Mouse (Mus musculus) right cerebral cortex, postnatal 14 days (tissue): ENCODE measurements around the gene Dhx57.
"Not testable (repeated sequence)": the region's sequence is repeated elsewhere in the genome, so short reads cannot be mapped to it uniquely, and the experiment has no call there.

Source experiments
- DNase-seq: peaks from one replicate; pipeline ENCODE4 v3.0.0; 2022

Dhx57 gene

DNA sequence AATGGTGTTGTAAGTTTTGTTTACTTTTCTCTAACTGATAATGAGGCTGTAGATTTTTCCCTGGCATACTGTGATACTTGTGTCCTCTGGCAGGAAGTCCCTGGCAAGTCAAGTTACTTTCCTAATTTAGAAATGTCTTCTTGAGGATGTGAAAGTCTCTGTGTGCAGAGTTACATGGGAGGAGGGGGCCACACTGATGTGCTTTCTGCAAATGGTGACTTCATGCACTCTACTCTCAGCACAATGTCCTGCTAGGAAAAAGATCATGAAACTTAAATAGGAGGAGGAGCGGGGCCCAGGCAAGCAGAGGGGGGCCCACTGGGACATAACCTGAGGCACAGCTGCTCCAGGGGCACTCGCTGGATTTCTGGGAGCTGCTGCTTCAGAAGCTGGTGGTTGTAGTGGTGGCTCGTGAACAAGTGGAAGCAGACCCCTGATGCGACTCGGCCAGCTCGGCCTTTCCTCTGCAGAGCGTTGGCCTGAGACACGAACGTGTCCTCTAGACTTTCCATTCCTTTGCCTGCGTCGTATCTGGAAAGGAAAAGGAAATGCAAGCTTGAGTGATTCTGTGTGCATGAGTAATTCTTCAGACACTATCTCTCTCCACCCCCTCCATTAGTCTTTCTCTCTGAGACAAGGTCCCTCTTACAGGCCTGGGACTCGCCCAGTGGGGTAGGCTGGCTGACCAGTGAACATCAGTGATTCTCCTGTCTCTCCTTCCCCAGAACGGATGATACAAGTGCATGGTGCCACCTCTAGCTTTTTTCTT, 37.3 kb downstream of the Dhx57 start:
- DNase-seq = no peak

DNA sequence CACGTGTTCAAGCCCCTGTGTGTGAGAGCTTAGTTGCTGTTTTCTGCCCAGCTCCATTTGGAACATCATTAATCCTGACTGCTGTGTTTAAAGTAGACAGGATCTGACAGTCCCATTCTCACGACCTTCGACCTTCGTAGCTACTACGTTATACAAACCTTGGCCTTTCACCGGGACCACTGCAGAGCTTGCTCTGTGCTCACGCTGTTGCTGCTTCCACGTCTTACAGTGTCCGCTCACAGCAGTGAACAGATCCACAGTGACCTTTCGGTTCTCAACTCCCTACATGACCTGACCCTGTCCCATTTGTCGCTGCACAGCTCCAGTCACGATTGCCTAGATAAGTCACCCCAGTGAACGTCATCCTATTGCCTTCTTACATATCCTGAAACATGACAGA, 47.2 kb downstream of the Dhx57 start:
- DNase-seq = no peak

DNA sequence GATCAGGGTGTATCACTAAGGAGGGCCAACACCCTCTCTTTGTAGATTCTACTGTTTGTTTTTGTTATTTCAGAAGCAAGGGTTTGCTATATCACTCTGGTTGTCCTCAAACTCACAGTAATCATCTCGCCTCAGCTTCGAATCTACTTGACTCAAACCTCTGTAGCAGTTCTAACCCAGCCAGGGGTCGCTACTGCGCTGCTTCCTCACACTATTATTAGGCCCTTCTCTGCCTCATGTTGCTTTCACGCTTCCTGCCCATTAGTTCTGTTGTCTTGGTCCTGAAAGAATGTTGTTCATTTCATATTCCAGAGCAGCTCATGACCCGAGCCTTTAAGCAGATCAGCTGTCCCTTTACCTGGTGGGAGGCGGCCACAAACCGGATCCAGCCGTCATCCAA, 48.7 kb downstream of the Dhx57 start:
- DNase-seq = no peak

DNA sequence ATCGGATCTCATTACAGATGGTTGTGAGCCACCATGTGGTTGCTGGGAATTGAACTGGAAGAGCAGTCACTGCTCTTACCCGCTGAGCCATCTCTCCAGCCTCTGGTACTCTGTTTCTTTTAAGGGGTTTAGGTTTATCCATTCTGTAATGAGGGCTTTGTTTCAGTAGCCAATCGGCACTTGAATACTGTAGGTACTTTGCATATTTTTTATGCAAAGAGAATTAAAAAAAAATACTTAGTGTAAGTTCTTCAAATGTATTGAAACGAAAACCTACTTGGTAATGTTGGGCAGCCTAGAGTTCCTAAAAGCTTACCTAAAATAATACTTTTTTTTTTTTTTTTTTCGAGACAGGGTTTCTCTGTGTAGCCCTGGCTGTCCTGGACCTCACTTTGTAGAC, 52.8 kb downstream of the Dhx57 start:
- no peak for DNase-seq

DNA sequence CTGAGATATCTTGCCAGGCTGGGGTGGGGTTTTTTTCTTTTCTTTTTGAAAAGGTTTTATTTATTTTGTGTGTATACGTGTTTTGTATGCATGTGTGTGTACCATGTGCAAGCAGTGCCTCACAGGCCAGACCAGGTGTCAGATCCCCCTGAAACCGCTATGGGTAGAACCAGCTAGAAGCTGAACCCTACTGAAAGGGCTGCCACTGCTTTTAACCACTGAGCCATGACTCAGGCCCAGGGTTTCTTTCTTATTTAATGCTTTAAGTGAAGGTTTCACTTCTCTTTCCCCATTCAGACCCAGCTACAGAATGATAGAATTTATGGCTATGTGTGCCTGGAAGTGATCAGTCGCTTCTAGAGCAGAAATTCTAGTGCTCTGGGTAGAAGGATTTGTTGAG, 53.5 kb downstream of the Dhx57 start:
- no peak for DNase-seq

DNA sequence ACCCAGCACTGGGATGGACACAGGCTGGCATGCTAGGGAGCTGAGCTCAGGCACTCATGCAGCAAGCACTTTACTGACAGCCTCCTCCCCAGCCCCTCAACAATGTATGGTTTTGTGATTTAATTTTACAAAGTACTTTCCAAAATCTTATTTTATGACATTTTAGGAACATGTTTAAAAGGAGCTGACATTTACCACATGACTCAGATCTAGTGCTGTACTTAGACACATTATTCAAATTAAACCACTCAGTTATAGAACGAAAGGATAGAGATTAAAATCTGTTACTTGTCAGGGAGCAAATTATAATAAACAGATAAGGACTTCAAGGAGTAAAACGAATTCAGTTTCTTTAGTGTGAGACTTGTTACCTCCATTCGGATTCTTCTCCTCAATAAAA, 54.8 kb downstream of the Dhx57 start:
- DNase-seq = no peak

DNA sequence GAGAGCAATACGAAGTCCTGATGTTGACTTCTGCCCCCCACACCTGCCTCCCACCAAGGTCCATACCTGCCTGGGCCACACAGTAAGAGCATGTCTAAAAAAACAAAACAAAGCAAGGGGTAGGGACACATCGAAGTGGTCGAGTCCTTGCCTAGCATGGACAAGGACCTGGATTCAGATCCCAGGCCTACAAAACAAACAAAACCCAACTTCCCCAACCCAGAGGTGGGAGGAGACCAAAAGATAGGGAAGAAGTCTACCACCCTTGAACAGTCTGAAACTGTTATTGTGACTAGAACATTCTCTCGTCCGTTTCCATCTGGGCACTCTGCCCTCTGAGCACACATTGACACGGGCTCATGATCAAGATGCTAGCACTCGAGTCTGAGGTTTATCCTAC, 55.9 kb downstream of the Dhx57 start:
- DNase-seq = no peak

DNA sequence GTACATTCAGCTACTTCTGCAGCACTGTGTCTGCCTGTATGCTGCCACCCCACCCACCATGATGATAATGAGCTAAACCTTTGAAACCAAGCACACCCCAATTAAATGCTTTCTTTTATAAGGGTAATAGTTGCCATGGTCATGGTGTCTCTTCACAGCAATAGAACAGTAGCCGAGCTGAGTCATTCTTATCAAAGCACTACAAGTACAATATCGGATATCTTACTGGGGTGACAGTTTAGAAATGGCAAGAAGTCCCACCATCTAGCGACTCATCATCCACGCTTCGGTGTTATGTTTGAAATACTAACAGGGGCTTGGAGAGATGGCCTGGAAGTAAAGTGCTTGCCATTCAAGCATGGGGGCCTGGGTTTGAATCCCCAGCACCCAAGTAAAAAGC, 56.4 kb downstream of the Dhx57 start:
- no peak for DNase-seq

DNA sequence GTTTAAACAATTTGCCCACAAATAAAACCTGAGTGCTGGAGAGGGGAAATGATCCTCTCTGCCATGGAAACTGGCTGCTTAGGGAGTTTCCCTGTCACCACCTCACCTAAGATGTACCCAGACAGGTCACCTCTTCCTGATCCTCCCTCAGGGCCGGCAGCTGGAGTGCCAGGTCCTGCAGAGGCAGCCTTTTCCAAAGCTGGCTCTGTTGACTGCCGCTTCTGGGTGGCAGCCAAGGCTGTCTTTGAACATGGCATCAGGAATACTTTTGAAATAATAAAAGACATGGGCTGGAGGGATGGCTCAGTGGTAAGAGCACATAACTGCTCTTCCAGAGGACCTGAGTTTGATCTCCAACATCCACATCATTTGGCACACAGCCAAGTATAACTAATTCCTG, 60.9 kb downstream of the Dhx57 start:
- DNase-seq = no peak

DNA sequence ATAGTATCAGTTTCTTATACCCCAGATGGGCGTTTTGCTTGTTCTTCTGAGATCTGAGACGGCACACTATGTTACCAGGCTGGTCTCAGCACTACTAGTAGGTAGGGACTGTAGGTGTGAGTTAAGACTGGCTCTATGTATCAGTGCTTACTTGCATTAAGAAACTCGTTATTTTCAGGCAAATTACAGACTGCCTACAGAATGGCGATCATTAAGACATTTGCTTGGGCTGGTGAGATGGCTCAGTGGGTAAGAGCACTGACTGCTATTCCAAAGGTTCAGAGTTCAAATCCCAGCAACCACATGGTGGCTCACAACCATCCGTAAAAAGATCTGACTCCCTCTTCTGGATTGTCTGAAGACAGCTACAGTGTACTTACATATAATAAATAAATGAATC, 65.1 kb downstream of the Dhx57 start:
- DNase-seq = not testable (repeated sequence)

DNA sequence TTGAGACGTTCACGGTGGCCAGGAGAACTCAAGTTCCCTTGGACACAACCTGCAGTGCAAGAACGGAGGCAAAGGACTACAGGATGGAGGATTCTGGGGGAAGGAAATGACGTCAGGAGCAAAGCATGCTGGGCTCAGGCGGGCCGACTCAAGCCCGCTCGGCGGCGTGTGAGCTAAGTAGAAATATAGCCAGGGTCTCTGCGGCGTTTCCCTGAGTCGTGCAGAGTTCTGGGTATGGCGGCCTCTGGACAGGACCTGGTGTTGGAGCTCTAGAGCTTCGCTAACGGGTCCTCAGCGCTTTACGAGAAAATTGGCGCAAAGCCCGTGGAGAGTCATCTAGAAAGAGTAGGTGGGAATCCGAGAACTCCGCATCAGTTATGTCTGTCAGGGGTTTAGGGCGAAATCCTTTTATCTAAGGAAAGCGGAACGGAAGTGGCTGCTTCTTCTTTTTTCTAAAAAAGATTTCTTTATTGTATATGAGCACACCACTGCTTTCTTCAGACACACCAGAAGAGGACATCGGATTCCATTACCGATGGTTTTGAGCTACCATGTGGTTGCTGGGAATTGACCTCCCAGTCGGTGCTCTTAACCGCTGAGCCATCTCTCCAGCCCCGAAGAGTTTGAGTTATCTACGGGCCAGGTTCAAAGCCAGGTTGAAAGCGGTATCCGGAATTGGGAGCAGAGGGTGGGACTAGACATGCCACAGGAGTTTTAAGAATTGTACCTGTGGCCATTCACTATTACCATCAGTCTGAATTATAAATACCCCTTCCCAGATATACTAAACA, 65.8 kb downstream of the Dhx57 start, which contains the start of gene Gemin6:
Gemin6 (plus strand) TSS at position 116 of the 791 bp plus-strand sequence.
- peak; percentile 76 for DNase-seq

DNA sequence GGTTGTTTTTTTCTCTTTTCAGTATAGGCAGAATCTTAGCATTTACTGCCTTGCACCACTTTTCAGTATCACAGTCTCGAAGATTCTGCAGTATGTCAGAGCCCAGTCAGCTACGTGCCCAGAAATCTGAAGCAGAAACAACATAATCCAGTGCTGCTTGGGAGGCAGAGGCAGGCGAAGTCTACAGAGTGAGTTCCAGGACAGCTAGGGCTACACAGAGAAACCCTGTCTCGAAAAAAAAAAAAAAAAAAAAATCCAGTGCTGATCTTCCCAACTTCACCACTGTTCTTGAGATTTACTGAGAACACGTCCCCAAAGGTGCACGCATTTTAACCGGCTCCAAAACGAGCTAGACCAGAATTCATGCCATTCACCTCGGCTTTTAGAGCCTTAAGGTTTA, 66.4 kb downstream of the Dhx57 start:
- no peak for DNase-seq

DNA sequence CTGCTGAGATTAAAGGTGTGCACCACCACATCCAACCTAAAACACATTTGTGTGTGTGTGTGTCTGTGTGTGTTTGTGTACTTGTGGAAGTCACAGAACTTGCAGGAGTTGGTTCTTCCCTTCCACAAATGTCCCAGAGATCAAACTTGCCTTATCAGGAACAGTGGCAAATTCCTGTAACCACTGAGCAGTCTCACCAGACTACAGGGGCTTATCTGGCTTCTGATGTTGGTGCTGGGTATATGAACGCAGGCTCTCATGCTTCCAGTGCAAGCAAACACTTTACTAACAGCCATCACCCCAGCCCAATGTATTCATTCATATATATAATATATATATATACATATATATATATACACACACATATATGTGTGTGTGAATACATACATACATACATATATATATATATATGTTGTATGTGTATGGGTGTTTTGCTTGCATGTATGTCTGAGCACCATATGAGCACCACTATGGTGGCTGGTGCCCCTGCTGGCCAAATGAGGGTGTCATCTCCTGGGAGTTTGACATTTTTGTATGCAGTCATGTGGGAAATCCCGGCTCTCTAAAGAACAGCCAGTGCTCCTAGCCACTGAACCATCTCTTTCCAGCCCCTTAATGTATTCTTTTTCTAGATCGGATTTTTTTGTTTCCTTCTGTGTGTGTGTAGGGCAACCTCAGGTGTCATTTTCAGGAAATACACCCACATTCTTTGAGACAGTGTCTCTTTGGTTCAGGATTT, 68.2 kb downstream of the Dhx57 start:
- DNase-seq = no peak

DNA sequence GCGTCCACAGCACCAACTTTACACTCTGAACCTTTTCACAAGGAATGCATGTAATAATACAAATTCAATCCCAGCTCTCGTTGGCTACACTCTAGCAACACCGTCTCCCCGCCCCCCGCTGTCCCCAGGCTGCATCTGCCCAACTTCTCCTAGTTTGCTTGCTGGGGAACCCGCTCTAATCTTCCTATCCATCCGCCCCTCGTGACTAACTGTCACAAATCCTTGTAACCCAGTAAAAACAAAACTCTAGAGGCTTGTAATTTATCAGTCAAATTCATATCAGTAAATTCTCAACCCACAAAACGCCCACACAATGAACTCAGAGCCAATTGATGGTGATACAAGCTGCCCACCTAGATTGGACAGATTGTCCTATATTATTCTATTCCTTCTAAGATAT, 69.1 kb downstream of the Dhx57 start:
- no peak for DNase-seq

DNA sequence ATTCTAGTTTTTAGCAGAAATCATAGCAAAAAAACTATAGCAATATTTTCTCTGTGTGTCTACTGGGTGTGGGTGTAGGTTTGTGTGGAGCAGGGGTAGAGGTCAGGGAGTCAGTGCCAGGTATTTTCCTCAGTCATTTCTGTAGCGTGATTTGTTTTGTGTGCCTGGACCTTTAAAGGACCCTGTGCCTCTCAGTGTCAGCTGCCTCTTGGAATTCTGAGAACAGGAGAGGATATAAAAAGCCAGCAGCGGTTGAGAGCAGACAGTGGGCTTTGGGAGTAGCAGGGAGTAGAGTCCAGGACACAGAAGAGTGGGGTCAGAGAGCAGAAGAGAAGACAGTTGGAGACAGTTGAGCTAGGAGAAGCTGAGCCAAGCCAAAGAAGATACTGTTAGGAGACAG, 70.1 kb downstream of the Dhx57 start:
- DNase-seq = no peak

DNA sequence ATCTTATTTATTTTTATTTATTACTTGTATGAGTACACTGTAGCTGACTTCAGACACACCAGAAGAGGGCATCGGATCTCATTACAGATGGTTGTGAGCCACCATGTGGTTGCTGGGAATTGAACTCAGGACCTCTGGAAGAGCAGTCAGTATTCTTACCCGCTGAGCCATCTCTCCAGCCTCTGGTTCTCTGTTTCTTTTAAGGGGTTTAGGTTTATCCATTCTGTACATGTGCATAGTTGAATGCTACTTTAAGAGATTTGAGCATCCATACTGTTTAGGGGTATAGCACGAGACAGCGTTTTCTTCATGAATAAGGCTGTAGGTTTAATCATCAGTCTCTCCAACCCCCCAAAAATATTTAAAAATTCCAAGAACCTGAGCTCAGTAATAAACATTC, 76.3 kb downstream of the Dhx57 start:
- DNase-seq = not testable (repeated sequence)

DNA sequence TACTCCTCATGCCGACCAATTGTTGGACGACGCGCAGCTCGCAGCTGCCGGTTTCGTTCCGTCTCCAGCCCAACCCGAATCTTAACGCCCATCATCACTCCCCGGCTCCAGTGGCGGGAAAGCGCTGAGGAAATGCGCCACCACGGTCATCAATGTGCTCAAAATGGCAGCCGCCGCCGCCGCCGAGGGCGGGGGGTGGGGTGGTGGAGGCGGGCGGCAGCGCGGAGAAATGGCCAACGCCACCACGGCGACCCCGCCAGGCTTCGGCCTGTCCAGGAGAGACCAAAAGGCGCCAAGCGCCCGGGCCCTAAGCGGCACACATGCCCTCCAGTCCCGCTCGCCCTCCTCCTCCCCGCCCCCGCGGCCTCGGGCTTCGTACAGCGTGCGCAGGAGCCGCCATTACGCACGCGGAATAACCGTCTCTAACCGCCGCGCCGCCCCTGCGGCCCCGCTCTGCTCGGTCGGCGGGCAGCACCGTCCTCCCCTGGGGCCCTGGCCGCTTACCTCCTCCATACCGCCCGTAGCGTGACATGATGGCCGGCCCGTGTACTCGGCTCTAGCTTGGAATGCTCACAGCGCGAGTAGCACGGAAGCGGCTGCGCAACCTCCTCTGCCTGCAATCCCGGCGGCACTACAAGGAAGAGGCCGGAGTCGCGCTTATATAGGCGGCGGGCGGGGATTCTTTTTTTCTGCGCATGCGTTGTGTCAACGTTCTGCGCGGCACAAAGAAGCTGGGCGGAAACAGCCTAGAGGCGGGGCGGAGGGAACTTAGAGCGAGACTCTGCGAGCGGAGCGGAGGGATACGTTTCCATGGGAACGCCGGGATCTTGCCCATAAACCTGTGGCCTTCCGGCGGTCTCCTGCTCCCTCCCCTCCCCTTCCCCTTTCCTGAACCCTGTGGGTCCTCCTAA, 83.3 kb downstream of the Dhx57 start, which contains the start of the genes Srsf7 and Ttc39d:
Srsf7 (minus strand) TSS at position 637 of the 911 bp plus-strand sequence.
Ttc39d (plus strand) TSS at position 790 of the 911 bp plus-strand sequence.
- DNase-seq = peak; percentile 97

DNA sequence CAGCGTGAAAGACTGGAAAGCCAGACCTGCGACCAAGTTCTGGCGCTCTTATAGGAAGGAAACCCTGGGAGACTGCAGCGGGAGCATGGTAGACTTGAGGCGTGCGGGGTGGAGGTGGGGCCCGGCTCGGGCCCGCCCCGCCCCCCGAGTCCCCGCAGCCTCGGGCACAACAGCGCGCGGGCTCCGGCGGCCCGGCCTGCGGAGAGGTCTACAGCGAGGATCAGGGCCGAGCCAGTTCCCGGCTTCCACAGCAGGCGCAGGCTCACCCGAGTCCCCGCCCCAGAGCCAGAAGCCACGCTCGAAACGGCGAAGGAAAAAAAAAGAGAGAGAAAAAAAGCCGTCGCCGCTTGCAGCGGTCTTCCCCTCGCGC, 84.0 kb downstream of the Dhx57 start:
- DNase-seq = peak; percentile 54

DNA sequence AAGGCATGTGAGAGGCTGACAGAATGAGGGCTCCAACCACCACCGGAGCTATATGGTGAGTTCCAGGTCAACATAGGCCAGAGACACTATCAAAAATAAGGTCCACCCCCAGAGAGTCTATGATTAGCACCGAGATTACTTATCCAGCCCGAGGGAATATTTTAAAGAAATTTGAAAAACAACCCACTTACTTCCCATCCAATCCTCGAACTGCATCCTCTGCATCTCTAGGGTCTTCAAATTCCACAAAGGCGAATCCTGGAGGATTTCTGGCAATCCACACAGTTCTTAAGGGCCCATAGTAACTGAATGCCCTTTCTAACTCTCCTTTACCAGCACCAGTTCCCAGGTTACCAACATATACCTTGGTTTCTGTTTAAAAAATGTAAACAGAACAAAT, 84.6 kb downstream of the Dhx57 start:
- DNase-seq = no peak

DNA sequence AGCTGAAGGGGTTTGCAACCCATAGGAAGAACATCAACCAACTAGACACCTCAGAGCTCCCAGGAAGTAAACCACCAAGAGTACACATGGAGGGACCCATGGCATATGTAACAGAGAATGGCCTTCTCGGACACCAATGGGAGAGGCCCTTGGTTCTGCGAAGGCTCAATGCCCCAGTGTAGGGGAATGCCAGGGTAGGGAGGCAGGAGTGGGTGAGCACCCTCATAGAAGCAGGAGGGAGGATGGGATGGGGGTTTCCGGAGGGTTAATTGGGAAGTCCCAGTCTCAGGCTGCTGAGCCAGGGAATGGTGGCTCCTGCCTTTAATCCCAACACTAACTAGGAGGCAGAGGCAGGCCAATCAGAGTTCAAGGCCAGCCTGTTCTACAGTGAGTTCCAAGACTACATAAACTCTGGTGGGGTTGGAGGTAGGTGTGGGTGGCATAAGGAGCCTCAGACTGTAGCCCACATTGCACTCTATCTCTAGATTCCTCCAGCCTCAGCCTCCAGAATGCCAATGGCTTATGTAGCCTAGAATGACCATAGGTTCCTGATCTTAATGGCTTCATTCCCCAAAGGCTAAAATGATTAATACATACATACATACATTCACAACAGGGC, 91.0 kb downstream of the Dhx57 start:
- DNase-seq = no peak

DNA sequence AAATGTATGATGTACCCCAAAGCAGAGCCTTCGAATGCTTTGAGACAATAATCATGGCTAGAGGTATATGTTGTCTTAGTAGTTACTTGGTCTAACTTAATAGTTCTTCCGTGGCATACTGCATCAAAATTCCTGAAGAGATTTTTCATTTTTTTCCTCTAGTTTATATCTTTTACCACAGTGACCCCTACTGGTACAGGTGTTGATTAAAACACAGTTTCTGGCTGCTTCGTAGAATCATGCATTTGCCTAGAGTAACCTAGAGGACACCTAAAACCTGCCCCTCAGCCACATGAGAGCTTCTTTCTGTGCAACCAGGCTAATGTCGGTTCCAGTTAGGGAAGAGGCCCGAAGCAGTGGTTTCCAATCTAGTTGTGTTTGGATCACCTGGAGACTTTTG, 97.2 kb downstream of the Dhx57 start:
- no peak for DNase-seq
